Mouse (Mus musculus) embryonic facial prominence, embryonic 13.5 days (tissue): Measurements from ENCODE around the gene Gse1. TPM values are rescaled to one million over a fixed set of nuclear protein-coding genes. Genes with fewer than 3 reads are reported as not detected.

Experiments
- ATAC-seq: fragments of 200-750 bp; cut with Nextera tagmentation; 2 replicates; pipeline ENCODE4 v1.8.0; 2017; ENCODE audit warnings: low read depth; ENCODE audit not compliant: insufficient number of reproducible peaks, insufficient read depth, low FRiP score, low TSS enrichment
- H3K27ac ChIP-seq: fragments of 300-500 bp; sonication (generic); 2 replicates; pipeline ENCODE4 v1.5.1; 2015; ENCODE audit warnings: moderate library complexity, mild to moderate bottlenecking, inconsistent platforms
- H3K27me3 ChIP-seq: fragments of 300-500 bp; sonication (generic); 2 replicates; pipeline ENCODE4 v1.6.1; 2015; ENCODE audit warnings: mild to moderate bottlenecking, inconsistent platforms
- H3K36me3 ChIP-seq: fragments of 300-500 bp; sonication (generic); 2 replicates; pipeline ENCODE4 v1.6.1; 2015; ENCODE audit warnings: mild to moderate bottlenecking, inconsistent platforms
- H3K4me1 ChIP-seq: fragments of 300-500 bp; sonication (generic); 2 replicates; pipeline ENCODE4 v1.6.1; 2015; ENCODE audit warnings: inconsistent platforms
- H3K4me2 ChIP-seq: fragments of 300-500 bp; sonication (generic); 2 replicates; pipeline ENCODE4 v1.6.1; 2015; ENCODE audit warnings: moderate library complexity, mild to moderate bottlenecking, inconsistent platforms
- H3K4me3 ChIP-seq: fragments of 300-500 bp; sonication (generic); 2 replicates; pipeline ENCODE4 v1.5.1; 2015; ENCODE audit warnings: mild to moderate bottlenecking, inconsistent platforms
- H3K9ac ChIP-seq: fragments of 300-500 bp; sonication (generic); 2 replicates; pipeline ENCODE4 v1.6.1; 2015; ENCODE audit warnings: mild to moderate bottlenecking, inconsistent platforms
- H3K9me3 ChIP-seq: fragments of 300-500 bp; sonication (generic); 2 replicates; pipeline ENCODE4 v1.6.1; 2016; ENCODE audit warnings: inconsistent platforms
- WGBS: fragments of 180-500 bp; shearing (Covaris S2); methylation state at CpG from one replicate; pipeline ENCODE4 v1.1.7; 2015; ENCODE audit warnings: mixed read lengths; 5-methylcytosine and 5-hydroxymethylcytosine counted together
- polyA plus RNA-seq: library from polyadenylated mRNA; unstranded; fragments of >200 nt; fragmentation: Nextera tagmentation; extraction: Ambion mirVana; gene quantifications from 2 replicates; pipeline ENCODE4 v1.2.1, GENCODE M21; 2015

The Gse1 gene
- polyA plus RNA-seq, 1 experiment from 2014 or later, result 8.6 TPM

DNA sequence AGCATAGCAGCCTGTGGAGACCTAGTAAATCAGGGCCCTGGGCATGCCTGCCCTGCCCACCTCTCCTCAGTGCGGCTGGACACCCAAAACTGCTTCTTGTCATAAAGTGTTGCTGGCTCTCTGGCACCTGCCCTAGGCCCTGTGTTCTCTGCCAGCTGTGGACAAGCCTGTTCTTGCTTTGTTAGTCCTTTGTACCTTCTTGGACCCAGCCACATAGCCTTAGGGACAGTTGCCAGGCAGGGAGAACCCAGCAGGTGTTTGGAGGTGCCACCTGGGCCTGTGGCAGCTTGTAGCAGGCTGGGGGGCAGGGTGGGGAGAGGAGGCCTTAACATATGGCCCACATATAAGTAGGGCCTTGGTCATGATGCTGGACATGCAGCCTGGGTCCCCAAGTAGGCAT lies 145.8 kb downstream of the Gse1 start:
- WGBS, result 78% methylated on average over 1 of the region's 1 CpGs
- H3K4me2 ChIP-seq, result no peak overlapping the region
- no peak overlapping the region for H3K27ac ChIP-seq
- no peaks in the 10 kb centered on the region for H3K9me3 ChIP-seq
- no peak overlapping the region for H3K4me3 ChIP-seq
- H3K36me3 ChIP-seq, result no peaks in the 10 kb centered on the region
- peaks cover 67% of the 10 kb centered on the region for H3K4me1 ChIP-seq
- ATAC-seq, result no peak
- no peaks in the 10 kb centered on the region for H3K27me3 ChIP-seq
- no peak overlapping the region for H3K9ac ChIP-seq

GRCm38 (mm10) chr8:120374514-120374913 lies 146.3 kb downstream of the Gse1 start:
- Histone ChIP-seq H3K9ac (no peak overlapping the region), H3K4me1 (peaks cover 66% of the 10 kb centered on the region), H3K27ac (no peak overlapping the region), H3K9me3 (no peaks in the 10 kb centered on the region), H3K4me3 (no peak overlapping the region), H3K36me3 (no peaks in the 10 kb centered on the region), H3K27me3 (no peaks in the 10 kb centered on the region), H3K4me2 (no peak overlapping the region)
- ATAC-seq, result no peak
- 27% methylated on average over 9 of the region's 9 CpGs for WGBS

- peaks cover 66% of the 10 kb centered on the region for H3K4me1 ChIP-seq
- no peak overlapping the region for H3K9ac ChIP-seq
- no peak for ATAC-seq
- H3K4me2 ChIP-seq, result no peak overlapping the region
- no peaks in the 10 kb centered on the region for H3K27me3 ChIP-seq
- no peak overlapping the region for H3K27ac ChIP-seq
- no peaks in the 10 kb centered on the region for H3K9me3 ChIP-seq
- WGBS, result 59% methylated on average over 5 of the region's 5 CpGs
- H3K4me3 ChIP-seq, result no peak overlapping the region
- no peaks in the 10 kb centered on the region for H3K36me3 ChIP-seq
Measured at GRCm38 (mm10) chr8:120375170-120375569, 146.9 kb downstream of the Gse1 start.

DNA sequence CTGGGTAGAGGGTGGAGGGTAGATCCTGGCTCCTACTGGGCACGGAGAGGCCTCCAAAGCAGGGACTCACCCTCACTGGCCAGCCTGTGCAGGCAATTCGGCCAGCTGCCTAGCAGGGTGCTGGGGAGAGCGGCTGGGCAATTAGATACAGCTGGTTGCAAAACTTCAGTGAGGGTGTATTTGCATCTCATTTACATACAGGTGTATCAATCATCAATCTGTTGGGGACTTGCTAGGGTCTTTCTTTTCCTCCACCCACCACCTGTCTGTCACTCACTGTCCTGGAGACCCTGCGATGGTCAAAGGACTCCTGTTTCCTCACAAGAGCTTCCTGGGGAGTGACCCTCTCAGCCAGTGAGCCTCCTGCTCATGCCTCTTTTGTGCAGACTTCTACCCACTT lies 148.0 kb downstream of the Gse1 start:
- H3K36me3 ChIP-seq, result no peaks in the 10 kb centered on the region
- 64% methylated on average over 4 of the region's 4 CpGs for WGBS
- no peak overlapping the region for H3K4me2 ChIP-seq
- H3K9me3 ChIP-seq, result no peaks in the 10 kb centered on the region
- H3K4me3 ChIP-seq, result no peak overlapping the region
- H3K4me1 ChIP-seq, result peaks cover 74% of the 10 kb centered on the region
- H3K27ac ChIP-seq, result no peak overlapping the region
- H3K9ac ChIP-seq, result no peak overlapping the region
- no peak for ATAC-seq
- H3K27me3 ChIP-seq, result no peaks in the 10 kb centered on the region

GRCm38 (mm10) chr8:120376847-120377802 lies 148.9 kb downstream of the Gse1 start:
- Histone ChIP-seq H3K4me2 (no peak overlapping the region), H3K36me3 (no peaks in the 10 kb centered on the region), H3K27me3 (no peaks in the 10 kb centered on the region), H3K4me1 (peaks cover 82% of the 10 kb centered on the region), H3K4me3 (no peak overlapping the region), H3K27ac (peak overlapping the region; percentile 41), H3K9me3 (no peaks in the 10 kb centered on the region), H3K9ac (0 out of 2 replicates have a peak overlapping the region, but pooled peaks have one; percentile 21)
- no peak for ATAC-seq
- 51% methylated on average over 22 of the region's 22 CpGs for WGBS

GRCm38 (mm10) chr8:120377803-120378189 lies 149.5 kb downstream of the Gse1 start:
- ATAC-seq, result no peak
- H3K4me2 ChIP-seq, result no peak overlapping the region
- H3K4me3 ChIP-seq, result no peak overlapping the region
- no peaks in the 10 kb centered on the region for H3K36me3 ChIP-seq
- WGBS, result 52% methylated on average over 7 of the region's 7 CpGs
- H3K9me3 ChIP-seq, result no peaks in the 10 kb centered on the region
- no peaks in the 10 kb centered on the region for H3K27me3 ChIP-seq
- H3K4me1 ChIP-seq, result peaks cover 88% of the 10 kb centered on the region
- H3K27ac ChIP-seq, result peak overlapping the region; percentile 39; the same call in 1 of the 2 replicates
- H3K9ac ChIP-seq, result no peak overlapping the region

- Histone ChIP-seq H3K27ac (peak overlapping the region; percentile 39; the same call in 1 of the 2 replicates), H3K9ac (no peak overlapping the region), H3K9me3 (no peaks in the 10 kb centered on the region), H3K4me2 (no peak overlapping the region), H3K36me3 (no peaks in the 10 kb centered on the region), H3K4me1 (peaks cover 94% of the 10 kb centered on the region), H3K27me3 (no peaks in the 10 kb centered on the region), H3K4me3 (no peak overlapping the region)
- ATAC-seq, result no peak
- 32% methylated on average over 16 of the region's 16 CpGs for WGBS
Measured at GRCm38 (mm10) chr8:120378306-120378705, 150.1 kb downstream of the Gse1 start.

GRCm38 (mm10) chr8:120379015-120379414 lies 150.8 kb downstream of the Gse1 start:
- Histone ChIP-seq H3K9me3 (no peaks in the 10 kb centered on the region), H3K4me1 (peaks cover 92% of the 10 kb centered on the region), H3K9ac (no peak overlapping the region), H3K27me3 (no peaks in the 10 kb centered on the region), H3K36me3 (no peaks in the 10 kb centered on the region), H3K4me2 (no peak overlapping the region), H3K4me3 (no peak overlapping the region), H3K27ac (no peak overlapping the region)
- no peak for ATAC-seq
- WGBS, result 53% methylated on average over 3 of the region's 3 CpGs

GRCm38 (mm10) chr8:120381865-120382264 lies 153.6 kb downstream of the Gse1 start:
- no peak for ATAC-seq
- Histone ChIP-seq H3K27ac (peak overlapping the region; percentile 82), H3K4me3 (no peak overlapping the region), H3K4me2 (no peak overlapping the region), H3K4me1 (peaks cover 65% of the 10 kb centered on the region), H3K9me3 (no peaks in the 10 kb centered on the region), H3K9ac (no peak overlapping the region), H3K36me3 (no peaks in the 10 kb centered on the region), H3K27me3 (no peaks in the 10 kb centered on the region)
- 39% methylated on average over 4 of the region's 4 CpGs for WGBS

- Histone ChIP-seq H3K4me3 (no peak overlapping the region), H3K27ac (peak overlapping the region; percentile 82), H3K9me3 (no peaks in the 10 kb centered on the region), H3K9ac (peak overlapping the region; percentile 44; the same call in 1 of the 2 replicates), H3K4me1 (peaks cover 57% of the 10 kb centered on the region), H3K27me3 (no peaks in the 10 kb centered on the region), H3K4me2 (peak overlapping the region; percentile 14; the same call in 1 of the 2 replicates), H3K36me3 (no peaks in the 10 kb centered on the region)
- 0 out of 2 replicates have a peak, but pooled peaks have one; percentile 21 for ATAC-seq
- WGBS, result 58% methylated on average over 19 of the region's 19 CpGs
Measured at GRCm38 (mm10) chr8:120382436-120383203, 154.4 kb downstream of the Gse1 start.

GRCm38 (mm10) chr8:120383204-120383560 lies 154.9 kb downstream of the Gse1 start:
- Histone ChIP-seq H3K4me1 (peaks cover 51% of the 10 kb centered on the region), H3K4me3 (no peak overlapping the region), H3K9ac (peak overlapping the region; percentile 44; the same call in 1 of the 2 replicates), H3K27ac (peak overlapping the region; percentile 82), H3K9me3 (no peaks in the 10 kb centered on the region), H3K4me2 (peak overlapping the region; percentile 14; the same call in 1 of the 2 replicates), H3K36me3 (no peaks in the 10 kb centered on the region), H3K27me3 (no peaks in the 10 kb centered on the region)
- WGBS, result 78% methylated on average over 6 of the region's 6 CpGs
- no peak for ATAC-seq
